Comparison of ENCODE assay signal across 9 mouse cellular contexts in the genomic region with DNA sequence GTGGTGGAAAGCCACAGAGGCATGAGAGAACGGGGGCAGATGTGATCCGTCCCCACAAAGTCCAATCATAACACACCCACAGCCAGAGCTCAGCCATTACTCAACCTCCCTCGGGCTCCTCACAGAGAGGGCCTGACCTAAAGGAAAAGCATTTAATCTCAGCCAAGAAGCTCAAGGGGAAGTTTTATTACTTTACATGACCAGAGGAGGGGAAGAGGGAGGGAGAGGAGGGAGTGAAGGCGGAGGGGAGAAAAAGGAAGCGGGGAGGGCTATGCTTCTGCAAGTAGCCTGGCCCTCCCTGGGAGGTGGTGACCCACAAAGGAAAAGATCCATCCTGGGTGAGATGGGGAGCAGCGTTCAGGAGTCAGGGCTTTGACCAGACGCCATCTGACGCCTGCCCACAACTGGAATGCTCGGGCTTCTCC. TPM values are rescaled to one million over a fixed set of nuclear protein-coding genes. Genes with fewer than 3 reads are reported as not detected.
DNase-seq lines count a peak whose midpoint lies in the region; ATAC-seq lines count a peak whose summit lies in the region.
"Had no signal": no experiment of that assay in that cellular context is flagged by ENCODE, and none has a peak within 500 bp of the region (broad histone marks: within the 10 kb centered on the region; RNA-seq: fewer than 3 reads in every experiment).

No protein-coding gene starts in this region.

- no peak overlapping the region for H3K4me3 ChIP-seq in limb, embryonic 13.5 days
- no peak overlapping the region for H3K4me3 ChIP-seq in forebrain, embryonic 16.5 days (replicated peaks; ENCODE audit: low read length)

- peak overlapping the region; percentile 89 for H3K27ac ChIP-seq in limb, embryonic 13.5 days
- H3K27ac ChIP-seq in forebrain, embryonic 16.5 days (ENCODE audit: low read length): no peak overlapping the region

- peak overlapping the region; percentile 30 for H3K4me2 ChIP-seq in limb, embryonic 13.5 days (replicated peaks)
- no peak overlapping the region for H3K4me2 ChIP-seq in forebrain, embryonic 16.5 days (ENCODE audit: low read length)

- ATAC-seq in common myeloid progenitor, adult 5-6 weeks (replicated peaks; ENCODE audit: low read depth, poor library complexity, severe bottlenecking): peak; percentile 92
- peak; percentile 78 for ATAC-seq in limb, embryonic 13.5 days (ENCODE audit: low FRiP score, low read depth)
- no peak for ATAC-seq in forebrain, embryonic 16.5 days

- WGBS in limb, embryonic 13.5 days: 26% methylated on average over 9 of the region's 9 CpGs
- whole genome bisulfite sequencing in forebrain, embryonic 16.5 days: 83% methylated on average over 9 of the region's 9 CpGs

- peaks cover 39% of the 10 kb centered on the region for H3K4me1 ChIP-seq in limb, embryonic 13.5 days
- no peaks in the 10 kb centered on the region for H3K4me1 ChIP-seq in forebrain, embryonic 16.5 days (replicated peaks; ENCODE audit: control insufficient read depth, insufficient read depth, low read length)

- intact Hi-C loops in heart, postnatal 36 days (cut with DNase I): no loop called here
- intact Hi-C loops in heart, postnatal 10 days (cut with DNase I): no loop called here

- DNase-seq in heart, adult 18-20 months: peak; percentile 40 to 56
- no peak for DNase-seq in heart, postnatal 36 days
- DNase-seq in heart, postnatal 10 days: peak; percentile 32 to 35
- DNase-seq in retina, embryonic 14.5 days (ENCODE audit: low spot score): no peak
- DNase-seq in layer of hippocampus, postnatal 36 days: no peak
- DNase-seq: thymus, postnatal 14 days had no signal

- no peaks in the 10 kb centered on the region; the same call in 1 of the 2 replicates for H3K36me3 ChIP-seq in limb, embryonic 13.5 days
- no peaks in the 10 kb centered on the region for H3K36me3 ChIP-seq in forebrain, embryonic 16.5 days (ENCODE audit: control insufficient read depth, insufficient read depth)

- no peaks in the 10 kb centered on the region for H3K9me3 ChIP-seq in limb, embryonic 13.5 days
- H3K9me3 ChIP-seq in forebrain, embryonic 16.5 days (ENCODE audit: control insufficient read depth, low read length): no peaks in the 10 kb centered on the region

- H3K27me3 ChIP-seq in limb, embryonic 13.5 days: no peaks in the 10 kb centered on the region
- H3K27me3 ChIP-seq in forebrain, embryonic 16.5 days (replicated peaks; ENCODE audit: control insufficient read depth, insufficient read depth, low read length): no peaks in the 10 kb centered on the region

- no peak overlapping the region for H3K9ac ChIP-seq in limb, embryonic 13.5 days
- H3K9ac ChIP-seq in forebrain, embryonic 16.5 days (replicated peaks; ENCODE audit: low read depth, low read length): no peak overlapping the region

RNA-seq across cellular contexts. Expression of a gene that starts 35.0 kb away (rescaled TPM):
- 1 to 10 TPM; 1.6 to 3.3 TPM for total RNA-seq in heart, adult 18-20 months (2021)
- 1 to 10 TPM; 2.1 to 2.4 TPM for total RNA-seq in heart, postnatal 36 days (2021)
- 3.4 and 7.1 TPM in 2 replicates for total RNA-seq in common myeloid progenitor, adult 5-6 weeks (2017)
- total RNA-seq in heart, postnatal 10 days (2021): 1 to 10 TPM; 3.6 to 4.0 TPM
- 10.3 and 10.6 TPM in 2 replicates for polyA plus RNA-seq in limb, embryonic 13.5 days (2015; fragmentation: Nextera tagmentation; extraction: Ambion mirVana)
- polyA plus RNA-seq in forebrain, embryonic 16.5 days (2015; fragmentation: Nextera tagmentation; extraction: Ambion mirVana): 3.6 and 4.2 TPM in 2 replicates
- total RNA-seq in layer of hippocampus, postnatal 36 days (2021): 1 to 10 TPM in 1 of 2 experiments, under 1 TPM in 1; 0.62 to 1.3 TPM

Comparison
In these comparisons a context has a peak if more than half of its experiments do, and no peak if none do; other contexts are left out.
1. DNase-seq: peak in heart, adult 18-20 months (2 of 2) and heart, postnatal 10 days (2 of 2); none in heart, postnatal 36 days (0 of 2), retina, embryonic 14.5 days (single experiment) and layer of hippocampus, postnatal 36 days (0 of 2).